Mouse (Mus musculus): ENCODE results near the gene Adcy5. TPM values are rescaled to one million over a fixed set of nuclear protein-coding genes. Genes with fewer than 3 reads are reported as not detected.

The Adcy5 gene
- 9.2 and 9.7 TPM in 2 replicates for polyA plus RNA-seq (2015; fragmentation: Nextera tagmentation; extraction: Ambion mirVana)

DNA sequence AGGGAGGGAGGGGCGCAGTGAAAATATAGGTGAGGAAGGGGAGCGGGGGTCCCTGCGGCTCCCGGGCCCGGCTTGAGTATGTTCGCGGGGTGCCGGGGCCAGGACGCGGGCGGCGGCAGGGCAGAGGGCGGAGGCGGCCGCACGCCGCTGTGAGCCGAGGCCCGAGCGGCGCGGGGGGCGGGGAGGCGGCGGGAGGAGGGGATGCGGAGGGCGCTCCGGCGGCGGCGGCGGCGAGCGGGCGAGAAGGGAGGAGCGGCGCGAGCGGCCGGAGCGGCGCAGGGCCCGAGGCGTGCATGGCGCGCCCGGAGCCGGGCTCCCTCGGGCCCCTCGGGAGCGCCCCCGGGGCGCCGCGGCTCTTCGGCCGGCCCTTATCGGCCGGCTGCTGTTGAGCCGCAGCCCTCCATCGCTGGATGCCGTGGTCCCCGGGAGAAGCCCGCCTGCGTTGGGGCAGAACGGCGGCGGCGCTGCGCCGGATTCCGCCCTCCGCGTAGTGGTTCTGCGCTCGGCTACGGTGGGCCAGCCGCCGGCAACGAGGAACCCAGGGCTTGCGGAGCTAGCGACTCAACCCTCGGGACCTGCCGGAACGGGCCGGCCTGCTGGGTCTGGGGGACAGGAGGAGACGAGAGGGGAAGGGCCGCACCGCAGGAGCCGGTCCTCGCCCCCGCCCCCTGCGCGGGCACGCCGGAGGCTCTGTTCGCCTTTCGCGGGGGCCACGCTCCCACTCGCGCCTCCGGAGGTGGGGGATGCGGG lies at the start of gene Adcy5:
Gene Adcy5, plus strand, starts transcription at position 237 of the 750 bp plus-strand sequence.
- under 1% methylated on average over 76 of the region's 104 CpGs for WGBS
- peak; percentile 56 for ATAC-seq (replicated peaks; ENCODE audit: insufficient number of reproducible peaks, insufficient read depth, low FRiP score, low read depth)
- Histone ChIP-seq H3K27me3 (peaks cover 63% of the 10 kb centered on the region), H3K4me1 (replicated peaks) (peaks cover 37% of the 10 kb centered on the region), H3K9me3 (replicated peaks) (no peaks in the 10 kb centered on the region), H3K9ac (peak within 1 kb of the TSS; percentile 79), H3K4me3 (peak within 1 kb of the TSS; percentile 84), H3K27ac (peak within 1 kb of the TSS; percentile 94), H3K36me3 (no peaks in the 10 kb centered on the region), H3K4me2 (peak within 1 kb of the TSS; percentile 96)

DNA sequence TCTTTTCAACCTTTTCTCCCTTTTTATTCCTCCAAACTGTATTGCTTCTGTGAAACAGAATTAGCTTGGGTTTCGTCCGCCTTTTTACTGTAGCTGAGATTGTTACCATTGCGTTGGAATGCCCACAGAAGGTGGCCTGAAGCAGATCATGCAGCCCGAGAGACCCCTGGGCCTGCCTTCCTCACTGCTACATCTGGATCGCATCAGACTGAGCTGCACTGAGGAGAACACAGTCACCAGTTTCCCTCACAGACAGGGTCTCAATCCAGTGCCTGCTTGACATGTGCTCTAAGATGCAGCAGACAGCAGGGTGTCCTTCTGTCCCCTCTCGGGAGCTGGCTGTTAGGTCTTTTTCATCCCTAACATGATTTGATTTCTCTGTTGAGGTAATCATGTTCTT lies 46.7 kb upstream of the Adcy5 start:
- H3K4me2 ChIP-seq: no peak overlapping the region
- H3K9ac ChIP-seq: no peak overlapping the region
- H3K27ac ChIP-seq: no peak overlapping the region
- no peak overlapping the region for H3K4me3 ChIP-seq
- H3K9me3 ChIP-seq (replicated peaks): no peaks in the 10 kb centered on the region
- ATAC-seq (replicated peaks; ENCODE audit: insufficient number of reproducible peaks, insufficient read depth, low FRiP score, low read depth): no peak
- no peaks in the 10 kb centered on the region for H3K27me3 ChIP-seq
- WGBS: 84% methylated on average over 6 of the region's 6 CpGs
- H3K4me1 ChIP-seq (replicated peaks): peaks cover 38% of the 10 kb centered on the region
- no peaks in the 10 kb centered on the region for H3K36me3 ChIP-seq

DNA sequence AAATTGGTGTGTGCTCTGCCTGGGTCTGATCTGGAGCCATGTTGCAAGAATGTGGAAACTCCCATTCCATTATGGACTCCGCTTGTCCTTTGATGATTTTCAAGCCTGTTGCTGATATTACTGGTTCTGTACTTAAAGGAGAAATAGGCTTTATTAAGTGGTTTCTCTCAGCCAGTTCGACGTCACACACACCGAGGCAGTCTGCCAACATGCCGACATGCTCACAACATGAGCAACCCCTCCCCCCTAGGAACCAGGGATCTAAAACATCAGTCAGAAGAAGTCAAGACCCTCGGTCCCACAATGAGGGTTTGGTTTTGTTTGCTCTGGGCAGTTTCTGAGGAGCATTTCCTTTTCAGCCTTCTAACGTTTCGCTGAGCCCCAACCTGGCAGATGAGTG lies 45.5 kb upstream of the Adcy5 start:
- no peaks in the 10 kb centered on the region for H3K27me3 ChIP-seq
- H3K36me3 ChIP-seq: no peaks in the 10 kb centered on the region
- no peaks in the 10 kb centered on the region for H3K9me3 ChIP-seq (replicated peaks)
- peaks cover 34% of the 10 kb centered on the region for H3K4me1 ChIP-seq (replicated peaks)
- no peak for ATAC-seq (replicated peaks; ENCODE audit: insufficient number of reproducible peaks, insufficient read depth, low FRiP score, low read depth)
- peak overlapping the region; percentile 84 for H3K27ac ChIP-seq
- H3K9ac ChIP-seq: no peak overlapping the region
- WGBS: 29% methylated on average over 8 of the region's 8 CpGs
- no peak overlapping the region for H3K4me2 ChIP-seq
- no peak overlapping the region for H3K4me3 ChIP-seq

DNA sequence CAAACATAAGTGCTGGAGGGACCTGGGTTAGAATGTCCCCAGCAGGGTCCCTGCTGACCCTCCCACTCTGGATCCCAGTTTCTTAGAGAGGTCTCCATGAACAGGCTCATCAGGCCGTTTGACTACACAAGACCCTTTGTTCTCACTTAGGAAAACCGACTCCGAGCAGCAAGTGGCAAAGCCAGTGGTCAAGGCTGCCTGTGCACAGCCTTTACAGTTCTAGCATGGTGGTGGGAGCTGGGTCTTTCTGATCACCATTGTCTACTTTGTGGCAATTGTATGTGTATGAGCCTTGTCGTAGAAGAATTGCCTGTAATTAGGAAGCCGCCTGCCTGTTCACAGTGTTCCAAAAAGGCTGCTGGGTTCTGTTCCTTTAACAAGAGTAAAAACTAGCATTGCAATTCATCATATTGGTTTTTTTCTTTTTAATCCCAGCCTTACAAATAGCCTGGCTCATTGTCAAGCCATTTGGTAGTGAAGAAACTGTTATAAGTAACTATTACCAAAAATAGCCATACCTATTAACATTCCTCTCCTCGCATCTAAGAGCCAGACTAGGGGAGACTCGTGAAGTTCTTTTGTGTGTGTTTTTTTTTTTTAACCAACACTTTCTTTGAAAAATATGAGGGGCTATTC lies 44.9 kb upstream of the Adcy5 start:
- Histone ChIP-seq H3K4me3 (no peak overlapping the region), H3K27me3 (no peaks in the 10 kb centered on the region), H3K27ac (peak overlapping the region; percentile 84), H3K4me1 (replicated peaks) (peaks cover 34% of the 10 kb centered on the region), H3K9ac (no peak overlapping the region), H3K36me3 (no peaks in the 10 kb centered on the region), H3K9me3 (replicated peaks) (no peaks in the 10 kb centered on the region), H3K4me2 (0 out of 2 replicates have a peak overlapping the region, but pooled peaks have one; percentile 44)
- 37% methylated on average over 7 of the region's 7 CpGs for WGBS
- ATAC-seq (replicated peaks; ENCODE audit: insufficient number of reproducible peaks, insufficient read depth, low FRiP score, low read depth): no peak

DNA sequence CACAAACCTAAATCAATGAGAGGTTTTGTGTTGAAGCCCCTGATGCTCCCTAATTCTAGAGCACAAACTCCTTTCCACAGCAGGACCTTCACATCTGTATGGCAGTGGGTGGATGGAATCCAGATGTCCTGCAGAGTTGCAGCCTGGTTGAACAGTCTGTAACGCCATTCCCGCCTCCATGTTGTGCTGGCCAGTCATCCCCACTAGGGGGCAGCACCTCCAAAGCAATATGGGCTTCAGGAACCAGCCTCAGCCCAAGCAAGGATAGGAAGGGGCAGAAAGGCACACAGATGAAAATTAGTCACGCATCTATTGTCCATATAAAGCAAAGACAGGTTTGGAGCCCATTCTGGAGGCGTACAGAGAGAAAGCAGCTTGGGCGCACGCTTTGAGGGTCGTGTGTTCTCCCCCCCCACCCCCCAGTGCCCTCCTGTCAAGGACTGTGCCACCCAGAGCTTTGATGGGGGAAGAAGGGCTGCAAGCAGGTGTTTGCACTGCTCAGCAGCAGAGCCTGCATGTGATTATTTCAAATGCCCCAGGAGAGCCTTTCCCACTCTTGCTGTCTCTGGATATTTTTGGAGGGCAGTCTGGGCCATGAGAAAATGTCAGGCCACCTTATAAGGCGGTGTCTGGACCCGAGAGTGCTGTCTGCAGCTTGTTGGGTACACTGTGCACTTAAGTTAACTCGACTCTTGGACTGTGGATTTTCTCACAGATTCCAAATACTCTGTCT lies 44.1 kb upstream of the Adcy5 start:
- H3K27ac ChIP-seq: peak overlapping the region; percentile 84
- 0 out of 2 replicates have a peak overlapping the region, but pooled peaks have one; percentile 11 for H3K9ac ChIP-seq

DNA sequence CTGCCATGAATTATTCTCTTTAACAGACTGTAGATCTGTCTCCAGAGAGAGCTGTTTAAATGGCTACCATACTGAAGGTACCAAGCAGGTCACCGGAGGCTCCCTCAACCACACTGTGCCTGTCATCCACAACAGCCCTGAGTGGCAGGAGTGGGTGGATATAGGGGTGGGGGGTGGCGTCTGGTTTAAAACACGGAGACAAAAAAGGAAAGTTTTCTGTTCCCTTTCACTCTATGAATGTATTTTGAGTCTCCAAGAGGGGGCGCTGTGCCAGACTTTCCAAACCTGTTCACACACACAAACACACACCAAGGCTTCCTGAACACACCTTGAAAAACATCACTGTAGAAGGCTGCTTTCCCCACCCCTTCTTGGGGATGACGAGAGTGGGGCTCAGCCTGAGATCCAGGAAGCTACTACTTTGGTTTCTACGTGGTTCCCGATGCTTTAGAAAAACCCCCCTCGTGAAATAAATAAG lies 43.5 kb upstream of the Adcy5 start:
- Histone ChIP-seq H3K4me3 (no peak overlapping the region), H3K27ac (peak overlapping the region; percentile 84), H3K27me3 (no peaks in the 10 kb centered on the region), H3K9me3 (replicated peaks) (no peaks in the 10 kb centered on the region), H3K36me3 (no peaks in the 10 kb centered on the region), H3K4me2 (peak overlapping the region; percentile 44), H3K4me1 (replicated peaks) (peaks cover 26% of the 10 kb centered on the region), H3K9ac (no peak overlapping the region)
- ATAC-seq (replicated peaks; ENCODE audit: insufficient number of reproducible peaks, insufficient read depth, low FRiP score, low read depth): no peak
- 47% methylated on average over 8 of the region's 8 CpGs for WGBS

More for the DNA sequence above, 44.1 kb upstream of the Adcy5 start:
- peak overlapping the region; percentile 44 for H3K4me2 ChIP-seq
- H3K4me3 ChIP-seq: no peak overlapping the region
- H3K9me3 ChIP-seq (replicated peaks): no peaks in the 10 kb centered on the region
- no peaks in the 10 kb centered on the region for H3K36me3 ChIP-seq
- peak; percentile 83 for ATAC-seq (replicated peaks; ENCODE audit: insufficient number of reproducible peaks, insufficient read depth, low FRiP score, low read depth)
- WGBS: 19% methylated on average over 10 of the region's 10 CpGs
- no peaks in the 10 kb centered on the region for H3K27me3 ChIP-seq
- peaks cover 31% of the 10 kb centered on the region for H3K4me1 ChIP-seq (replicated peaks)

DNA sequence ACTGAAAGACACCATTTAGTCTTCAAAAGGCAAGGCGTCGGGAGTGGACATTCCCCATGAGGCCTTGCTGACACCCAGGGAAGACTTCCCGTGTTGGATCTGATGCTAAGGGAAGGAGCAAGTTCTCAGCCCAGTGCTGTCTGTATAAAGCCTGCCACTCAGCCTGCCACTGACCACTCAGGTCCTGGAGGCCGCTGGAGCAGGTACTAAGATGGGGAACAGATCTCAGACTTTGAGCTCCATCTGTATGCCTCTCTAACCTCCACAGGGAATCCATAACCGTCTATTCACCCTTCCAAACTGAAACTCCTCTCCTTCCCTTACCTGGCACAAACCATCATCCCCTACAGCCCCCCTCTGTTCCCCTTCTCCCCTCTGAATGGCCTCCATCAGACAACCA lies 41.2 kb upstream of the Adcy5 start:
- ATAC-seq (replicated peaks; ENCODE audit: insufficient number of reproducible peaks, insufficient read depth, low FRiP score, low read depth): no peak
- Histone ChIP-seq H3K36me3 (no peaks in the 10 kb centered on the region), H3K9ac (no peak overlapping the region), H3K27me3 (no peaks in the 10 kb centered on the region), H3K4me1 (replicated peaks) (peaks cover 35% of the 10 kb centered on the region), H3K9me3 (replicated peaks) (no peaks in the 10 kb centered on the region), H3K4me3 (no peak overlapping the region), H3K4me2 (no peak overlapping the region), H3K27ac (no peak overlapping the region)
- WGBS: 86% methylated on average over 5 of the region's 5 CpGs

DNA sequence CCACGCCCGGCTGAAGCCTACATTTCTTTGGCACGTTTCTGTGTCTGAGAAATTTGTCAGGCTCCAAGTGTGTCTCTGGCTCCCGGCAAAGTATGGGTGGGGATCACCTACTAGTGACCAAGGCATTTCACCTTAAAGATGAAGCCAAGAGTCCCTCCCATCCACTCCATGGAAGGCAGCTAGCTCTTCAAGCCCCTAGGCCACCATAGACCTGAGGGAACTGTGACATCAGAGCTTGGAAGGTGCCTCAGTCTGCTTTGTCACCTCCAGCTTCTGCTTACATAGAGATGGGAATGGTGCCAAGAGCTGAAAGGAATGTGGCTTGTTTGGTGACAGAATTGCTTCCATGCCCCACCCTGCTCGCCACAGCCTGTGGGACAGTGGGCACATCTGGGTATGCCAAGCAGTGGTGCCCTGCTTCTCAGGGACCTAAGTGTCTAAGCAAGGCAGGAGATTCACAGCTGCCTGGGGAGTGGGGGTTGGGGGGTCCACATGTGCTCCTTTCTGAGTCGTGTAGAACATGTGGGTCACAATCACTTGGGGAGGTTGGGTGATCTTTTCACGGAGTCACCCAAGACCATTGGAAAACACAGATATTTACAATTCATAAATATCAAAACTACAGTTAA lies 38.2 kb upstream of the Adcy5 start:
- Histone ChIP-seq H3K4me1 (replicated peaks) (peaks cover 17% of the 10 kb centered on the region), H3K9me3 (replicated peaks) (no peaks in the 10 kb centered on the region), H3K4me2 (no peak overlapping the region), H3K9ac (no peak overlapping the region), H3K27me3 (no peaks in the 10 kb centered on the region), H3K27ac (no peak overlapping the region), H3K4me3 (no peak overlapping the region), H3K36me3 (no peaks in the 10 kb centered on the region)
- ATAC-seq (replicated peaks; ENCODE audit: insufficient number of reproducible peaks, insufficient read depth, low FRiP score, low read depth): no peak
- 70% methylated on average over 7 of the region's 7 CpGs for WGBS

DNA sequence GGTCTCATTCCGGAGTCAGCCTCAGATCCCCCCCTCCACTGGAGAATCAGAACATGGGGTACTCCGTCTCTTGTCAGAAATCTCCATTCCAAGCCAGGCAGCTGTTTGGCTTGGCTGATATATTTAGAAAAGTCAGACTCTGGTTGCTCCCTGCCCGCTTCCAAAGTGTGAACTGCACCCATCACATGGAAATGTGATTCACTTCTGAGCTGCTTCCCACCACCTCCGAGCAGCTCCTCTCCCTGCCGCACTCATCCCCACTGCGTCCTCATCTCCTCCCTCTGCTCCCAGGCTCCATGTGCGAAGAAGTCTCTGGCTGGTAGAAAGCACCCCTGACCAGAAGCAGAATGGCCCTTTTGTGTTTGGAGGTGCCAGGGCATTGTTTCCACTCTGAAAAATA lies 37.2 kb upstream of the Adcy5 start:
- H3K27me3 ChIP-seq: no peaks in the 10 kb centered on the region
- H3K9ac ChIP-seq: no peak overlapping the region
- ATAC-seq (replicated peaks; ENCODE audit: insufficient number of reproducible peaks, insufficient read depth, low FRiP score, low read depth): no peak
- H3K27ac ChIP-seq: no peak overlapping the region
- H3K36me3 ChIP-seq: no peaks in the 10 kb centered on the region
- H3K4me1 ChIP-seq (replicated peaks): peaks cover 13% of the 10 kb centered on the region
- H3K4me2 ChIP-seq: no peak overlapping the region
- H3K4me3 ChIP-seq: no peak overlapping the region
- 36% methylated on average over 7 of the region's 7 CpGs for WGBS
- H3K9me3 ChIP-seq (replicated peaks): no peaks in the 10 kb centered on the region

DNA sequence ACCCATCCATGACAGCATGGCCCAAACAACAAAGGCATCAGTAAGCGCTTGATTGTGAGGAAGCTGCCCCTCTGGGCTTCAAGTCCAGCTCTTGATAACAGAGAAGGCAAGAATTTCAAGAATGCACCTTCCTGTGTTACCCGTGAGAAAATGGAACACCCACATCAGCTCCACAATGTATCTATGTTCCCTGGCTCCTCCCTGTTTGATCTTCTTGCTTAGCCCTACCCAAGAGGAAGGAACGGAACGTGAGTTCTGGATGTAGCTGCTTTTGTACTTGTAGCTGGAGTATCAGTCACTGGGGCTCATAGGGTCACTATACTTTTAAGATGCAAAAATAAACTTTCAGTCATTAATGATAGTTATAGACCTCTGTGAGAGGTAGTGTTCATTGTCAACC lies 34.1 kb upstream of the Adcy5 start:
- H3K27me3 ChIP-seq: no peaks in the 10 kb centered on the region
- H3K9me3 ChIP-seq (replicated peaks): no peaks in the 10 kb centered on the region
- H3K4me2 ChIP-seq: no peak overlapping the region
- H3K27ac ChIP-seq: no peak overlapping the region
- ATAC-seq (replicated peaks; ENCODE audit: insufficient number of reproducible peaks, insufficient read depth, low FRiP score, low read depth): no peak
- no peak overlapping the region for H3K4me3 ChIP-seq
- H3K36me3 ChIP-seq: no peaks in the 10 kb centered on the region
- H3K9ac ChIP-seq: no peak overlapping the region
- 43% methylated on average over 4 of the region's 4 CpGs for whole genome bisulfite sequencing
- H3K4me1 ChIP-seq (replicated peaks): peaks cover 13% of the 10 kb centered on the region

DNA sequence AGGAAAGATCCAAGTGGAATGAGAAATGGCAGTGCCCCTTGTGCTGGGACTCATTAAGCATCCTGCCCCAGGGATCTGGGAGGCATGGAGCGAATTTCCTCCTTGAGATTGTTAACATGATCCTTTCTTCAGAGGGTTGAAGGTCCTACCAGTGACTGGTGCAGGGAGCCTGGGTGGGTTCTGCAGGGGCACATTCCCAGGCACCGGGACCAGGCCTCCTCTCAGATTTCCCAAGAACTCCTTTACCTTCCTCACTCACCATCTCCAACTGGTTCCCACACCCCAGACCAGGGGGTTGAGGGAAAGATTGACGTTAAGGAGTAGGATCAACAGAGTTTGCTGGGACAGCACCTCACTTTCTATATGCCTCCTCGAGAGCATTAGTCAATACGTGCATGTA lies 27.4 kb upstream of the Adcy5 start:
- Histone ChIP-seq H3K9me3 (replicated peaks) (no peaks in the 10 kb centered on the region), H3K9ac (no peak overlapping the region), H3K4me2 (no peak overlapping the region), H3K4me3 (no peak overlapping the region), H3K27me3 (no peaks in the 10 kb centered on the region), H3K27ac (no peak overlapping the region), H3K36me3 (no peaks in the 10 kb centered on the region), H3K4me1 (replicated peaks) (peaks cover 7% of the 10 kb centered on the region)
- WGBS: 86% methylated on average over 5 of the region's 5 CpGs
- ATAC-seq (replicated peaks; ENCODE audit: insufficient number of reproducible peaks, insufficient read depth, low FRiP score, low read depth): no peak
